Mouse (Mus musculus): ENCODE measurements around the gene Stim2. TPM values are rescaled to one million over a fixed set of nuclear protein-coding genes. Genes with fewer than 3 reads are reported as not detected.
A peak's percentile ranks its signal among the peaks of the same experiment; 100 is the strongest.

Gene Stim2
- polyA plus RNA-seq, 1 experiment: not detected

GRCm38 (mm10) chr5:54154503-54155226, 156.4 kb downstream of the Stim2 start:
- Histone ChIP-seq H3K27ac (ENCODE audit: insufficient read depth, low read depth, low read length) (no peak overlapping the region), H3K4me1 (ENCODE audit: control insufficient read depth, insufficient read depth, low read length) (peaks cover 6% of the 10 kb centered on the region; the same call in 1 of the 2 replicates), H3K4me3 (ENCODE audit: insufficient read depth, low read depth, low read length) (no peak overlapping the region)
- 20% methylated on average over 13 of the region's 13 CpGs for WGBS
- TF ChIP-seq POLR2A (IDR thresholded peaks at IDR 0.05; ENCODE audit: insufficient read depth, low read depth, low read length) (no peak), CTCF (IDR thresholded peaks at IDR 0.05; ENCODE audit: insufficient read depth, low read depth, low read length) (peak; percentile 13; the same call in 1 of the 2 replicates)

- no peak overlapping the region for H3K27ac ChIP-seq (ENCODE audit: insufficient read depth, low read depth, low read length)
- TF ChIP-seq CTCF (IDR thresholded peaks at IDR 0.05; ENCODE audit: insufficient read depth, low read depth, low read length) (no peak), POLR2A (IDR thresholded peaks at IDR 0.05; ENCODE audit: insufficient read depth, low read depth, low read length) (no peak)
- no peak overlapping the region for H3K4me3 ChIP-seq (ENCODE audit: insufficient read depth, low read depth, low read length)
- WGBS: 25% methylated on average over 12 of the region's 12 CpGs
- peaks cover 6% of the 10 kb centered on the region; the same call in 1 of the 2 replicates for H3K4me1 ChIP-seq (ENCODE audit: control insufficient read depth, insufficient read depth, low read length)
These were observed 157.0 kb downstream of the Stim2 start for GRCm38 (mm10) chr5:54155227-54155776.

- TF ChIP-seq POLR2A (IDR thresholded peaks at IDR 0.05; ENCODE audit: insufficient read depth, low read depth, low read length) (no peak), CTCF (IDR thresholded peaks at IDR 0.05; ENCODE audit: insufficient read depth, low read depth, low read length) (no peak)
- Histone ChIP-seq H3K4me3 (ENCODE audit: insufficient read depth, low read depth, low read length) (no peak overlapping the region), H3K27ac (ENCODE audit: insufficient read depth, low read depth, low read length) (no peak overlapping the region), H3K4me1 (ENCODE audit: control insufficient read depth, insufficient read depth, low read length) (peaks cover 6% of the 10 kb centered on the region; the same call in 1 of the 2 replicates)
- WGBS: 89% methylated on average over 4 of the region's 4 CpGs
These were observed 157.6 kb downstream of the Stim2 start for GRCm38 (mm10) chr5:54155916-54156315.

GRCm38 (mm10) chr5:54156944-54157527, 158.7 kb downstream of the Stim2 start:
- Histone ChIP-seq H3K27ac (ENCODE audit: insufficient read depth, low read depth, low read length) (no peak overlapping the region), H3K4me1 (ENCODE audit: control insufficient read depth, insufficient read depth, low read length) (peaks cover 6% of the 10 kb centered on the region; the same call in 1 of the 2 replicates), H3K4me3 (ENCODE audit: insufficient read depth, low read depth, low read length) (no peak overlapping the region)
- WGBS: 83% methylated on average over 11 of the region's 11 CpGs
- TF ChIP-seq POLR2A (IDR thresholded peaks at IDR 0.05; ENCODE audit: insufficient read depth, low read depth, low read length) (no peak), CTCF (IDR thresholded peaks at IDR 0.05; ENCODE audit: insufficient read depth, low read depth, low read length) (no peak)

GRCm38 (mm10) chr5:54158230-54158629, 159.9 kb downstream of the Stim2 start:
- WGBS: 85% methylated on average over 9 of the region's 9 CpGs
- Histone ChIP-seq H3K4me1 (ENCODE audit: control insufficient read depth, insufficient read depth, low read length) (peaks cover 6% of the 10 kb centered on the region; the same call in 1 of the 2 replicates), H3K4me3 (ENCODE audit: insufficient read depth, low read depth, low read length) (no peak overlapping the region), H3K27ac (ENCODE audit: insufficient read depth, low read depth, low read length) (no peak overlapping the region)
- TF ChIP-seq CTCF (IDR thresholded peaks at IDR 0.05; ENCODE audit: insufficient read depth, low read depth, low read length) (no peak), POLR2A (IDR thresholded peaks at IDR 0.05; ENCODE audit: insufficient read depth, low read depth, low read length) (no peak)

GRCm38 (mm10) chr5:54159156-54159793, 161.0 kb downstream of the Stim2 start:
- peaks cover 6% of the 10 kb centered on the region; the same call in 1 of the 2 replicates for H3K4me1 ChIP-seq (ENCODE audit: control insufficient read depth, insufficient read depth, low read length)
- no peak overlapping the region for H3K4me3 ChIP-seq (ENCODE audit: insufficient read depth, low read depth, low read length)
- no peak overlapping the region for H3K27ac ChIP-seq (ENCODE audit: insufficient read depth, low read depth, low read length)
- WGBS: 4% methylated on average over 6 of the region's 6 CpGs
- no peak for TF ChIP-seq CTCF (IDR thresholded peaks at IDR 0.05; ENCODE audit: insufficient read depth, low read depth, low read length)
- no peak for TF ChIP-seq POLR2A (IDR thresholded peaks at IDR 0.05; ENCODE audit: insufficient read depth, low read depth, low read length)

GRCm38 (mm10) chr5:54160561-54160960, 162.3 kb downstream of the Stim2 start:
- 97% methylated on average over 4 of the region's 4 CpGs for WGBS
- Histone ChIP-seq H3K4me1 (ENCODE audit: control insufficient read depth, insufficient read depth, low read length) (peaks cover 6% of the 10 kb centered on the region; the same call in 1 of the 2 replicates), H3K4me3 (ENCODE audit: insufficient read depth, low read depth, low read length) (no peak overlapping the region), H3K27ac (ENCODE audit: insufficient read depth, low read depth, low read length) (no peak overlapping the region)
- TF ChIP-seq CTCF (IDR thresholded peaks at IDR 0.05; ENCODE audit: insufficient read depth, low read depth, low read length): no peak
- TF ChIP-seq POLR2A (IDR thresholded peaks at IDR 0.05; ENCODE audit: insufficient read depth, low read depth, low read length): no peak

- TF ChIP-seq POLR2A (IDR thresholded peaks at IDR 0.05; ENCODE audit: insufficient read depth, low read depth, low read length) (no peak), CTCF (IDR thresholded peaks at IDR 0.05; ENCODE audit: insufficient read depth, low read depth, low read length) (no peak)
- H3K27ac ChIP-seq (ENCODE audit: insufficient read depth, low read depth, low read length): no peak overlapping the region
- 67% methylated on average over 4 of the region's 4 CpGs for WGBS
These were observed 165.6 kb downstream of the Stim2 start for GRCm38 (mm10) chr5:54163890-54164289.

More at GRCm38 (mm10) chr5:54163890-54164289, 165.6 kb downstream of the Stim2 start:
- no peak overlapping the region for H3K4me3 ChIP-seq (ENCODE audit: insufficient read depth, low read depth, low read length)
- H3K4me1 ChIP-seq (ENCODE audit: control insufficient read depth, insufficient read depth, low read length): peaks cover 2% of the 10 kb centered on the region; the same call in 1 of the 2 replicates

Other genes with a start within 250 kb of the Stim2 start
- gene Tbc1d19, start 188.9 kb upstream of the Stim2 start, polyA plus RNA-seq (2012; ENCODE audit: insufficient read depth, insufficient read length, low replicate concordance, missing spikeins): not detected in 2 replicates

All from olfactory bulb, adult 2 months (tissue).